Mouse (Mus musculus): ENCODE measurements around the gene Gm37240.

GRCm38 (mm10) chr3:84897952-84898351 is 989.4 kb downstream of the Gm37240 start:
- TF ChIP-seq CTCF (IDR thresholded peaks at IDR 0.05; ENCODE audit: control insufficient read depth, insufficient read depth, low read length) (no peak), POLR2A (IDR thresholded peaks at IDR 0.05; ENCODE audit: borderline replicate concordance, control insufficient read depth, low read depth, low read length) (no peak)
